Mouse (Mus musculus) brown adipose tissue, adult 24 weeks (tissue): ENCODE measurements around the gene Pdcd1lg2. TPM values are rescaled to one million over a fixed set of nuclear protein-coding genes. Genes with fewer than 3 reads are reported as not detected.

Experiments used
- H3K27ac ChIP-seq: fragments of 200-500 bp; replicated peaks from 2 replicates; pipeline ENCODE4 v1.5.1; 2012; ENCODE audit warnings: low read depth, mild to moderate bottlenecking, low read length
- H3K4me1 ChIP-seq: fragments of 200-500 bp; 2 replicates; pipeline ENCODE4 v1.6.1; 2012; ENCODE audit warnings: low read length, mixed read lengths; ENCODE audit not compliant: control insufficient read depth, insufficient read depth, insufficient read length
- H3K4me3 ChIP-seq: fragments of 200-500 bp; 2 replicates; pipeline ENCODE4 v1.5.1; 2012; ENCODE audit warnings: low read depth, mild to moderate bottlenecking, low read length, moderate library complexity; ENCODE audit not compliant: insufficient read depth
- polyA plus RNA-seq: library from polyadenylated mRNA; stranded (reverse); fragments of >200 nt; gene quantifications from 2 replicates; pipeline ENCODE4 v1.2.4, GENCODE M21; 2012; ENCODE audit not compliant: missing spikeins, insufficient read depth, insufficient read length

Pdcd1lg2 gene
- polyA plus RNA-seq: not detected in 2 replicates

- no peak within 1 kb of the TSS for H3K4me3 ChIP-seq
- H3K4me1 ChIP-seq: peaks cover 2% of the 10 kb centered on the region; the same call in 1 of the 2 replicates
- H3K27ac ChIP-seq: no peak within 1 kb of the TSS
These were observed at the start of gene Pdcd1lg2 for GRCm38 (mm10) chr19:29410619-29411018. Gene Pdcd1lg2 (plus strand): TSS chr19:29410919.

GRCm38 (mm10) chr19:29361468-29362130 lies 49.1 kb upstream of the Pdcd1lg2 start:
- Histone ChIP-seq H3K27ac (peak overlapping the region; percentile 44), H3K4me1 (0 out of 2 replicates have a peak, but pooled peaks cover 2% of the 10 kb centered on the region), H3K4me3 (peak overlapping the region; percentile 74)

- Histone ChIP-seq H3K4me3 (peak overlapping the region; percentile 74), H3K27ac (no peak overlapping the region), H3K4me1 (0 out of 2 replicates have a peak, but pooled peaks cover 2% of the 10 kb centered on the region)
These were observed 48.4 kb upstream of the Pdcd1lg2 start for GRCm38 (mm10) chr19:29362173-29362930.

- Histone ChIP-seq H3K4me3 (no peak overlapping the region), H3K27ac (no peak overlapping the region), H3K4me1 (peaks cover 2% of the 10 kb centered on the region; the same call in 1 of the 2 replicates)
These were observed 47.2 kb upstream of the Pdcd1lg2 start for GRCm38 (mm10) chr19:29363557-29363956.

GRCm38 (mm10) chr19:29364076-29364475 lies 46.6 kb upstream of the Pdcd1lg2 start:
- Histone ChIP-seq H3K27ac (no peak overlapping the region), H3K4me1 (peaks cover 2% of the 10 kb centered on the region; the same call in 1 of the 2 replicates), H3K4me3 (no peak overlapping the region)

GRCm38 (mm10) chr19:29365105-29365504 lies 45.6 kb upstream of the Pdcd1lg2 start:
- no peak overlapping the region for H3K27ac ChIP-seq
- H3K4me1 ChIP-seq: peaks cover 2% of the 10 kb centered on the region; the same call in 1 of the 2 replicates
- H3K4me3 ChIP-seq: no peak overlapping the region

GRCm38 (mm10) chr19:29366226-29366968 lies 44.3 kb upstream of the Pdcd1lg2 start:
- H3K27ac ChIP-seq: peak overlapping the region; percentile 90

GRCm38 (mm10) chr19:29366969-29367622 lies 43.6 kb upstream of the Pdcd1lg2 start, which contains the start of the genes Plgrkt and Cd274:
Gene Plgrkt (minus strand): TSS chr19:29367390.
Gene Cd274 (plus strand): TSS chr19:29367455.
- peaks cover 6% of the 10 kb centered on the region; the same call in 1 of the 2 replicates for H3K4me1 ChIP-seq
- peak within 1 kb of the TSS; percentile 93 for H3K27ac ChIP-seq
- H3K4me3 ChIP-seq: peak within 1 kb of the TSS; percentile 86

More at GRCm38 (mm10) chr19:29366226-29366968, 44.3 kb upstream of the Pdcd1lg2 start:
- Histone ChIP-seq H3K4me1 (peaks cover 5% of the 10 kb centered on the region; the same call in 1 of the 2 replicates), H3K4me3 (peak overlapping the region; percentile 86)

GRCm38 (mm10) chr19:29368041-29368440 lies 42.7 kb upstream of the Pdcd1lg2 start:
- peaks cover 6% of the 10 kb centered on the region; the same call in 1 of the 2 replicates for H3K4me1 ChIP-seq
- peak overlapping the region; percentile 19; the same call in 1 of the 2 replicates for H3K4me3 ChIP-seq

GRCm38 (mm10) chr19:29368671-29369309 lies 41.9 kb upstream of the Pdcd1lg2 start:
- Histone ChIP-seq H3K27ac (peak overlapping the region; percentile 55), H3K4me1 (peaks cover 10% of the 10 kb centered on the region), H3K4me3 (peak overlapping the region; percentile 51)

More at GRCm38 (mm10) chr19:29368041-29368440, 42.7 kb upstream of the Pdcd1lg2 start:
- no peak overlapping the region for H3K27ac ChIP-seq

- H3K4me3 ChIP-seq: no peak overlapping the region
- peaks cover 10% of the 10 kb centered on the region for H3K4me1 ChIP-seq
- H3K27ac ChIP-seq: peak overlapping the region; percentile 81
These were observed 40.6 kb upstream of the Pdcd1lg2 start for GRCm38 (mm10) chr19:29370112-29370511.

- no peak overlapping the region; the same call in 1 of the 2 replicates for H3K27ac ChIP-seq
- no peak overlapping the region for H3K4me3 ChIP-seq
- H3K4me1 ChIP-seq: peaks cover 10% of the 10 kb centered on the region
These were observed 40.0 kb upstream of the Pdcd1lg2 start for GRCm38 (mm10) chr19:29370545-29371283.

GRCm38 (mm10) chr19:29371284-29372081 lies 39.2 kb upstream of the Pdcd1lg2 start:
- Histone ChIP-seq H3K4me1 (peaks cover 13% of the 10 kb centered on the region), H3K4me3 (peak overlapping the region; percentile 72), H3K27ac (peak overlapping the region; percentile 95)
